Mouse (Mus musculus) layer of hippocampus, postnatal 36 days (tissue): ENCODE results near the gene Tmem37. TPM values are rescaled to one million over a fixed set of nuclear protein-coding genes. Genes with fewer than 3 reads are reported as not detected.

Source experiments
- DNase-seq, 2 experiments: peaks; one replicate each; pipeline ENCODE4 v3.0.0; 2022
- total RNA-seq, 2 experiments: library from RNA; stranded (reverse); gene quantifications; 2 replicates each; pipeline ENCODE4 v1.2.3; 2021

Gene Tmem37
- total RNA-seq, 2 experiments from 2014 or later = 0.58 to 1.1 TPM

DNA sequence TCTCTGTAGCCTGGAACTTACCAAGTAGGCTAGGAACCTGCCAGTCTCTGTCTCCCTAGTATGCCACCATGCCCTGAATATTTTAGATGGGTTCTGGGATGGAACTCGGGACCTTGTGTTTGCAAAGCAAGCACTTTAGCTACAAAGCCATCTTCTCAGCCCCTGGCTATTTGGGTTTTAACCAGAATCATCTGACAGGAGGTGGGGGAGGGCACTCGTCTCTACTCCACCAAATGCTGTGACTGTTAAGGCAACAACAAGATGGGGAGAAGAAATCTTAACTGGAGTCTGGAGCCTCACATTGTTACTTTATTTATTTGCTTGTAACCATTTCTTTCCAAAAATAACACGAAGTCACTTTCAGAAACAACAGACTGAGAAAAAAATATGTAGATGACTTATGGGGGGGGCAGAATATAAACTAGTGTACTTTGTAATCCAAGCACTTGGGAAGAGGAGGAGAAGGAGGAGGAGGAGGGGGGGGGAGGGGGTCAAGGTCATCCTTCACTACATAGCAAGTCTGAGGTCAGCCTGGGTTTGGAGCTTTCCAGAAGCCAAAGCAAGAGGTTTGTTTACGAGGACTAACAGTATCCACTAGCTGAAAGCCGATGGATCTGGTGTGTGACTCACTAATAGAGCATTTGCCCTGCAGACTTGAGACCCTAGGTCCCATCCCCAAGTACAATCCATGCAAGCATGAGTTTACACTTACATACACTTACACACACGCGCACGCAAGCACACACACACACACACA lies 16.0 kb downstream of the Tmem37 start:
- DNase-seq = no peak

DNA sequence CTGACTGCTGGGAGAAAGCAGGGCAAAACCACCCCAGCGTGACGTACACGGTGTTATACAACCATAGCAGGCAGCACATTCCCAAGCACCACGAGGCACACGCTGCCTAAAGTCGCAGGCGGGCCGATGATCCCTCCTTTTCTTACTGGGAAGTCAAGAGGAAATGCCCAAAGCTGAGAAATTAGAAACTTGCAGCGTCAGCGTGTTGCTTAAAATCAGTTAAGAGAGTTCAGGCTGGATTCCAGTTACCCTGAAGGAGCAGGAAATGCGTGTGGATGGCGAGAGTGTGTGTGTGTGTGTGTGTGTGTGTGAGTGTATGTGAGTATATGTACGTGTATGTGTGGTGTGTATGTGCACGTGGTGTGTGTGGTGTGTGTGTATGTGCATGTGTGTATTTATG lies 16.8 kb downstream of the Tmem37 start:
- DNase-seq = no peak

DNA sequence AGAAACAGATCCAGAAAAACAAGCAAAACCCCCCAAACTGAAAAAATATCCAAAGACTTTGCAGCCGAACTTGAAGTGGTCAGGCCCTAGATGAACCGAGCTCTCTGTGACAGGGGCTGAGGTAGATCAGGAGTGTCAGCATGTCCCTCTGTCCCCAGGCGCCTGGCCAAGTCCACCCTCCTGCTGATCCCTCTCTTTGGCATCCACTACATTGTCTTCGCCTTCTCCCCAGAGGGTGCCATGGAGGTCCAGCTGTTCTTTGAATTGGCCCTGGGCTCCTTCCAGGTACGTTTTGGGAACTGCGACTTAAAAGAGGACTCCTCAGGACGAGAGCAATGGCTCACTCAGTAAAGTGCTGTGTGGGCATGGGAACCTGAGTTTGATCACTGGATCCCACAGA lies 17.6 kb downstream of the Tmem37 start:
- DNase-seq = no peak

DNA sequence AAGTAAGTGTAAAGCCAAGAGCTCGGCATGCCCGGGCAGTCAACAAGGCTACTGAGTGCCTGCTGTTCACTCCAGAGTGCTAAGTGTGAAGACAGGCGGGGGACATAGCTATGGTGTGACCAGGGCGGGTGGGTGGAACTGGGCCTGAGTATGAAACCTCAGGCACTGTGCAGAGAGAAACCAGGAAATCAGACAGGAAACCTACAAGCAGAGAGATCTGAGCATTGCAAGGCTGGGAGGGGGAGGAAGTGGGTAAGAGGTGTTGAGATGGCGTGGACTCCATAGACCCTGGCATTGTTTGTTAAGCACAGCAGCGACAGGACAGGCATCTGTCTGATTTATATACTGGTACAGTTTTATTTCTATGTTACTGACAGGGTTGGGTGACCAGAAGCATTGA lies 18.4 kb downstream of the Tmem37 start:
- DNase-seq = no peak

DNA sequence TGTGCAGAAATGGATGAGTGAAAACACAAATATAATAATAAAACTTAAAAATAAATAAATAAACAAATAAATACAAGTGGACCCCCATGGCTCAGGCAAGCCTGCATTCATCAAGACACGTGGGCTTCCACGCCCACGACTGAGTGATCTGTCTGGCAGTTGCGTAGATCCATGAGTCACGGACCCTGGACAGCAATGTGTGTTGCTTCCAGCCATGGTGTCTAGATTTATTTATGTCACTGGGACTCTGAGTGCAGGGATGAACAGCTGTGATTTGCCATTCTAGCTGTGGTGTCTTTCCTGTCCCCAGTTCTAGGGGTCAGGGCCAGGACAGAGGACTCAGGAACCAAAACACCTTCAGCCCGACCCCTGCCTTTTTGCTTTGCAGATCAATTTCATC lies 18.9 kb downstream of the Tmem37 start:
- no peak for DNase-seq

DNA sequence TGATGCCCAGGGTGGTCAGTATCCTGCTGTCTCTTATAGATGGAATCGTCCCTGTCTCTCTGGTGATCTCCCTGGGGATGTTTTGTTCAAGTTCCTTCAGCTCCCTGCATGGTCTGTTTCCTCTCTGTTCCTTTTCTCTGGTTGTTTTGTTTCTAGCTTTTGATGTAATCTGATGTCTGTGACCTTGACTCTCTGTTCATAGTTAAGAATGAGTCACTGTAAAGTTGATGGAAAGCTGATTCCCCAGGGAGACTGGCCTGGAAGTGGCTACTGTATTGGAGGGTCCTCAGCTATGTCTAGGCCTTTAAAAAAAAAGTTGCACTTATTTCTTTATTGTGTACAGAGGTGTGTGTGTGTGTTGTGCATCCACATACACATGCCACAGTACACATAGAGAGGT lies 22.8 kb downstream of the Tmem37 start:
- DNase-seq = no peak

DNA sequence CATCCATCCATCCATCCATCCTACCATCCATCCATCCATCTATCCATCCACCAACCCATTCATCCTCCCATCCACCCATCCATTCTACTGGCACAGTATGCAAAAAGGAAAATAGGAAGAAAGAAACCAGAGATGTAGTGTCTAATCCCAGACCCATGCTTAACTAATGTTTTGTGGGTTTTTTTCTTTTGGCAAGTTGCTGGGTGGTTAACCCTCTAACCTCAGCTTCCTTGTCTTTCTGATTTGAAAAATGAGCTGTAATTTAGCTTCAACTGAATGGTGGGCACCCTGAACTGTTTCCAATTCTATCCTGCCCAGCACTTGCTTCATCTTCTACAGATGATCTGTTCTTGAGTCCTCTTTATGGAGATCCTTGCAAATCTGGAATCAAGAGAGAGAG lies 26.5 kb downstream of the Tmem37 start:
- DNase-seq = no peak

DNA sequence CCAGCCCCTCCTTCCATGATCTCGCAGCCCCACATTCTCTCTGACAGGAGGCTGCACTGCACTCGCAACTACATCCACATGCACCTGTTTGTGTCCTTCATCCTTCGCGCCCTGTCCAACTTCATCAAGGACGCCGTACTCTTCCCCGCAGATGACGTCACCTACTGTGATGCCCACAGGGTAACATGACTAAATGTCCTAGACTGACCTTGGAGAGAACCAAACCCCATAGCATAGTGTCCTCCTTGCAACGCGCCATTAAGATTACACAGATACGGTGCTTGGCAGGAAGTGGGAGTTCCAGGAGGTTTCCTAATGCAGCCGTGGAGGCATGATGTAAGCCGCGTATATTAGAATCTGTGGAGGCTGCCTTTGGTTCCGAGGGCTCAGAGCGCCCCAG lies 29.3 kb downstream of the Tmem37 start:
- no peak for DNase-seq

DNA sequence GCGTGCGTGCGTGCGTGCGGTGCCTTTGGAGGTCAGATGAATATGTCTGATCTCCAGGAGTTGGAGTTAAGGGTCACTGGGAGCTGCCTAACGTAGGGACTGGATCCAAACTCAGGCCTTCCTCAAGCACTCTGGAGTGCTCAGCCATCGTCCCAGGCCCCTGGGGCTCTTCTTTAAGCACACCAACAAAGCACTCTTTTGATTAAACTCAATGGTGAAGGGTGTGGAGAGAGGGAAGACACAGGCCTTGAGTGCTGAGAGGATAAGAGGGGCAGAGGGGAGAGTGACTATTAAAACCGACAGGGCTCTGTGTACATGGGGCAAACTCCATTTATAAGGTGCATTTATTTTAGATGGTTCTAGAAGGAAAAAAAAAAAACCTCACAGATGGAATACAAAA lies 31.5 kb downstream of the Tmem37 start:
- no peak for DNase-seq

DNA sequence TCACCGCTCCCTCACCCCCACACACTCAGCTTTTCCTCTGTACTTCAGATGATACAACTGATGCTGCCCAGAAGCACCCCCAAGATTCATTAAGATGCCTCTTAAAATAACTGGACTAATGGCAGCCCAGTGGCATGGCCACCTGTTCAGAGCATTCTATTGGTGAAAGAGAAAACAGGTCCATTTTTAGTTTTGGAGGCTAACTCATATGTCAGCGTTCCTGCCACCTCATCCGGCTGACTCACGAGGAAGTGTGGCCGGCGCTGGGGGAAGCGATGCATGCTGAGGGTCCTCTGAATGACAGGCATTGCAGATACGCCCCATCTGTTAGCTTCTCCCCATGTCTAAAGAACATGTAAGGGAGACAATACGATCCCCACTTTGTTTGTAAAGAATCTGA lies 35.3 kb downstream of the Tmem37 start:
- no peak for DNase-seq

DNA sequence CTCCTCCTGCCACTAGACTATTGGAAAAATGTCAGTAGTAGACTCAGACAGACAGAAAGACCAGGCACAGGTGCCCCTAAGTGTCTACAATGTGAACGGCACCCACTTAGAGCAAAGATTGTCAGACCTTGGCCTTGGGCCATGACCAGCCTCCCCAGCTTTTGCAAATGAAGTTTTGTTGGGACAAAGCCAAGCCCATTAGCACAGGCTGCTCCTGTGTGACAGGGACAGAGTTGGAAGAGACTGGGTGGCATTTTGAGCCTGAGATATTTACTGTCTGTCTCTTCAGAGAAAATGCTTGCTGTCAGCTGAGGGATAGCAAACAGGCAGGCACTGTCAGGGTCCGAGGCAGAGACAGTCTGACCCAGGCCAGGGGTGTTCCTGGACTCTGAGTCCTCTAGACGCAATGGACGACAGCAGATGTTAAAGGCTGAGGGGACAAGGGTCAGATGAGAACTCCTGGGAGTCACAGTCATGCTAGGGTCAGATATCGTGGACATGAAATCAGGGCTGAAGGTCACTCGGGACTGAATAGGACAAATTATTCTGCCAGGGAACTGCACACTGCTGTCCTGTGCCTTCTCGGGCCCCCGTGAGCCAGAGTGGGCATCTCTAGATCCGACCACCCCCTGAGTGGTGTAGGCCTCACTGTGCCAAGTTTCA lies 36.7 kb downstream of the Tmem37 start:
- no peak for DNase-seq

DNA sequence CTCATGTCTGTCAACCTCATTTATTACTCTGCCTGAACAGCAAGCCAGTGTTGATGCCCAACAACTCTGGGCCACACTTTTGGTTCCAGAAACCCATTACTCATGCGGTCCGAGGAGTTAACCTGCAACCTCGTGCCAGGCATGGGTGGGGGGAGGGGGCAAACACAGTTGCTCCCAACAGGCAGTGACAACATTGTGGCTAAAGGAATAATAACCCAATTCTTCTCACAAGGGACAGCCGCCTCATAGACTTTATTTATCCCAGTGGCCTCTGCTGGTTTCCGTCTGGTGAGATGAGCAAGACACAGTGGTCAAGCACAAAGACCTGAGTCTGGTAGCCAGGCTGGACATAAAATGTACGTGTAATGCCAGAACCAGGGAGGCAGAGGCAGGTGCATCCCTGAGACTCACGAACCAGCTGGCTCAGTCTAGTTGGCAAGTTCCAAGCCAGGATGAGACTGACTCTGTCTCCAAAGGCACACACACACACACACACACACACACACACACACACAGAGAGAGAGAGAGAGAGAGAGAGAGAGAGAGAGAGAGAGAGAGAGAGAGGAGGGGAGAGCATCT lies 38.3 kb downstream of the Tmem37 start:
- no peak for DNase-seq

DNA sequence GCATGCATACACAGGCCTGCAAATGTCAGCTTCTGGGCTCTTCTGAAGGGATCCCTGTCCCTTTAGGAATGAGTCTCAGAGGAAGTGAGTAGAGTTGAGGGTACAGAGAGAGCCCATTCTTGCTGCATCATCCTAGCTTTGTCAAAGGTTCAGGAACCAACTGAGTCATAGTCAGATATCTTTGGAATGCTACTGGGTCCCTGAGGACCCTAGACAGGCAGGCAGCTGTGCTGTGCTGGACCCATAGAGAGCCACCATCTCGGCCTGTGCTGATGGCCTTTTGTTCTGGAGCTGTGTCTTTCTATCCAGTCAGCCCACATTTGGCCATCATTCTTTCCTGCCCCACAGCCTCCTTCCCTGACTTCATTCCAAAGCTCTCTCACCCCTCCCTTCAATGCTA lies 39.1 kb downstream of the Tmem37 start:
- DNase-seq = no peak

DNA sequence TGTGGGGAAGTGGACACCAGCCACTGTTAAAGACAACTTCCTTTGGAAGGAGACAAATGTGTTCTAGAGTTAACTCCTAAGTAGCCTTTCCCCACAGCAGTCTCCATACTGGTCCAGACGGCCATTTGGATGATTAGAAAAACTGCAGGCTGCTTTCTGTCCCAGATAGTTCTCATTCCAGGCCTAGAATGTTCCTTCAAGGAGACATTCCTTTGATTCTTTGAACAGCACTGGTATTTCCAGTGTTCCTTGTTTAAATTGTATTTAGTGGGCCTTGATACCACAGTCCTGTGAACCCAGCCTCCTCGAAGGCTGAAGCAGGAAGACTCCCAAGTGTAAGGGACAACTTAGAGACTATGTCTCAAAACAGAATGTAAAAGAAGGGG lies 40.4 kb downstream of the Tmem37 start:
- DNase-seq = no peak

DNA sequence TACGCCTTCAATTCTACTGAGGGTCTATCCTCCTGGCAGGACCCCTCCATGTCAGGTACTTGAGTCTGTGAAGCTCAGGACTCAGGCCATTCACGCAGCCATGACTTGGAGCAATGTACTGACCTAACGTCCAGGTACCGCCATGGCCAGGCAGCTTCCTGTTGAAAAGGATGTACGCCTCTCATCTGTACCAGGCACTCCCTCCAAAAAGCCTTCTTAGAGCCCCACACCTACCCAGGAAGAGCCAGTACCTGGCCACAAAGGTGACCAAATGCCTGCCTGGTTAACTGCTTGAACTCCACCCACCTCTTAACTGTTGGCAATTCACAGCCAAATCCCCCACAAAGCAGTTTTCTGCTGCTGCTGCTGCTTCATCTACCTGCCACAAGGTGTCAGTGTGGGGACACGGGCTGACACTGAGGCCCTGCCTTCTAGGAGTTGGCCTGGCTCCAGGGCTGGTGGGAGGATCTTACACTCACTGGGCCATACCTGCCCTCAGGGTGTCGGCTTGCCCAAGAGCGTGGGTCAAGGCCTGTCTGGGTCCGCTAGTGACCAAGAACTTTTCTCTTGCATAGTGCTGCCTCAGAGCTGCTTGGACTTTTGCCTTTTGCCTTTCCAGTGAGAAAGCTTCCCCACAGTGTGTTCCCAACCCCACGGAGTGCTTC lies 40.9 kb downstream of the Tmem37 start:
- peak; percentile 56 to 63 for DNase-seq

DNA sequence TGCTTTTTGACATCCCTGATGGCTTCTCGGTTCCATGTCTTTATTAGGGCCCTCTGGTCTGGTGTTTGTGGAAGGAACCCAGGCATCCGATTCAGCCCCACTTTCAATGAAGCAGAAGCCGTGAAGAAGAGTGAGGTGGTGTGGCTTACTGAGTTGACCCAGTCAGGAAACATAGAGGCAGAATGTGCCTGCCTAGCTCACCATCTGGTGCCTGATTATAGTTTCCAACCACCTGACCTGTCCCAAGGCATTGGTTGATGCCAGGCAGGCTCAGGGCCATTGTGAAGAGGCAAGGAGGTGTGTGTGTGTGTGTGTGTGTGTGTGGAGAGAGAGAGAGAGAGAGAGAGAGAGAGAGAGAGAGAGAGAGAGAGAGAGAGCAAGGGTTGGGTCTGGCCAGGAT lies 43.4 kb downstream of the Tmem37 start:
- DNase-seq = no peak

DNA sequence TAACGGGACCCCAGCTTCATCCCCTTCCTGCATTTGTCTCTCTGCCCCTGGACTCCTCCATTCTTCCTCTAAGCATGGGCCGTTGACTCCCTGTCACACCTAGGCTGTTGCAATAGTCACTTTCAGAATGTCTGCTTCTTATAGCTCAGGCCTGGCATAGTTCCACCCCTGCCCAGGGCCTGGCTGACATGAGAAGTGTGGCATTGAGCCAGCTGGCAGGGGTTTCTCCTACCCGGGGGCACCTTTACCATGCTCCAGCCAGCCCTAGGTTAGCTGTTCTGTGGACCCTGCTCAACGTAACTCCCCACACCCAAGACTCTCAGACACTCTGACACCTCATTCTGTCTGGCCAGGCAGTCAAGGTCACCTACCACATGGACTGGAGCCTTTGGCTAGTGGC lies 46.2 kb downstream of the Tmem37 start:
- DNase-seq = no peak

DNA sequence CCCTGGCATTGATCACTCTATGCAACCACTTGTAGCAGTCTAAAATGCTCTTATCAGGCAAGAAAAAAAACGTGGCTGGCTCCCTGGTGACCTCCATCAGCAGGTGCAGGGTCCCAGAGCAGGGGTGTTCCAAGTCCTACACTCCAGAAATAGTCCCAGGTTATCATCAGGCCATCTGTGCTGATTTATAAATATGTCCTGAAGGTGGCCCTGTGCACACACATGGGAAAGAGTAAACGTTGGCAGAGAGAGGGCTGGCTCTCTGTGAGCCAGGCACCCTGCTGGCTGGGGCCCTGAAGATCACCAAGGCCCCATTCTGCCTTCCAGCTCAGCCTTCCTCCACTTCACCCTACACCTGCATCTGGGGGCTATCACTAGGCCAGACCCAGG lies 48.8 kb downstream of the Tmem37 start:
- no peak for DNase-seq

DNA sequence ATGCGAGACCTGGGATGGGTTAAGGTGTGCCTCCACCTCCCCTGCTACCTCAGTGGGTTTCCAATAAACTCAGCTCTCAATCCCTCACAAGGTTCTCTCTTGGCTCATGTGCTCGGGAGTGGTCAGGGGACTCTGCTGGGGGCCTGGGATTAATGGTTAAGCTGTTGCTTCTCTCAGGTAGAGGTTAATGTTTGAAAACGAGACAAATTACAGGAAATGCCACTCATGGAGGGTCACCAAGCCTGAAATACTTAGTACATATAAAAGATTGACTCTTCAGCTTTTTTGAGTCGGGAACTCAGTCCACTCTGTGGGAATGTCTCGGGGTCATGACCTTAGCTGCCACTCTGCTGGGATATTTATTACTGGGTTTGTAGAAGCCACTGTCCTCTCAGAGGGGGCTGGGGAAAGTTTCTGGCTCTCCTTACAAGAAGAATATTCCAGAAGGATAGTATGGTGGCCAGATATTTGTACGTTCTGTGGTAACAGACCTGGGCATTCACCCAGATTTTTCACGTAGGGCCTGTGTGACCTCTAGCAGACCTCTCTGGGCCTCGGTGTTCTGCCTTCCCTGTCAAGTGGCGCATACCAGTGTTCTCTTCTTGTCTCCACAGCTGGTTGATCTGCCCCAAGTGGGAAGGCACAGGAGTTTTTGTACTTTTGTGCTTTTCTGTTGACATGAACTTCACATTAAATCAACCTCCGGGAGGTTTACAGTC lies 49.4 kb downstream of the Tmem37 start:
- DNase-seq = no peak

DNA sequence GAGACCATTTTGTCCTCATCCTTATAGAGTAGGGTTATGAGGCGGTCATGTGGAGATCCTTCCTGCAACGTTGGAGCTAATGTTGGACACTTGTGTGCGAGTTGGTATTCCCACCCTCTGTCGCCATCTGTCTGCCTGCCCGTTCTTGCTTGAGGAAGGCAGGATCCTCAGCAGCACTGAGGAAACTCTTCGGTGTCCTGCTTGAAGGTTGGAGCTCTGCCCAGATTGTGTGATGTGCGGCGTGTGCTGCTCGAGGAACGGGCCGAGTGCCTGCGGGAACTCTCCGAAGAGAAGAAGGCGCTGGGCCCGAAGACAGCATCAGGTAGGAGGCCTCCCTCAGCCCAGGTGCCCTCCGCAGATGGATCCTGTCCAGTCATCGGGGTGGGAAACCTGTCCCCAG lies 51.9 kb downstream of the Tmem37 start:
- DNase-seq = peak in 1 of 2 experiments; percentile 11

DNA sequence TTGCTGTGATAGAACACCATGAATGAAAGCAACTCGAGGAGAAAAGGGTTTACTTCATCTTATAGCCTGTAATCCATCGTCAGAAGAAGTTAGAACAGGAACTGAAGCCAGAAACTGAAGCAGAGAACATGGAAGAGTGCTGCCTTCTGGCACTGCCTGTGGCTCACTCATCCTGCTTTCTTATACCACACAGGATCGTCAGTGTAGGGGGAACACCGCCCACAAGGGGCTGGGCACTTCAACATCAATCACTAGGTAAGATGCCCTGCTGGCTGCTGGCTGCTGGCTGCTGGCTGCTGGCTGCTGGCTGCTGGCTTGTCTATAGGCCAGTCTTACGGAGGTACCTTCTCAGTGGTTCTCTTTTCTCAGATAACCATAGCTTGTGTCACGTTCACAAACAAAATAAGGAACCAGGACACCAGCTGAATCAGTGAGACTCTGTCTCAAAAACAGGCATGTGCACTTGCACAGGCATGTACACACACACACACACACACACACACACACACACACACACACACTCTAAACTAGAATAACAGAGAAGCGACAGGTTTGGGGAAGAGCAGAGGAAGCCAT lies 53.5 kb downstream of the Tmem37 start:
- no peak for DNase-seq

DNA sequence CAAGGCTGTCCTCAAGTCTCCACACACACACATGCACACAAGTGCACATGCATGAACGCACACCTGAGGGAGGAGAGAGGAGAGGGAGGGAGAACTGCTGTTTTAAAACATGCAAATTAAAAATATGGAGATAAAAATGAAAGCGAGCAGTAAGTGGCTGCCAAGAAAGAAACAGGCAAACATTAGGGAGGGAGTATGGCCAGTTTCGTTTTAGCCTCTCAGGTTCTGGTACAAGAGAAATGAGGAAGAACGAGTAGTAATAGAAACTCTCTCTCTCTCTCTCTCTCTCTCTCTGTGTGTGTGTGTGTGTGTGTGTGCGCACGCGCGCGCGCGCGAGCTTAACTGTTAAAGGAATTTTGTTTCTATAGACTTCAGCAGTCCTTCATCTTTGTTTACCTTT lies 54.4 kb downstream of the Tmem37 start:
- DNase-seq = no peak

DNA sequence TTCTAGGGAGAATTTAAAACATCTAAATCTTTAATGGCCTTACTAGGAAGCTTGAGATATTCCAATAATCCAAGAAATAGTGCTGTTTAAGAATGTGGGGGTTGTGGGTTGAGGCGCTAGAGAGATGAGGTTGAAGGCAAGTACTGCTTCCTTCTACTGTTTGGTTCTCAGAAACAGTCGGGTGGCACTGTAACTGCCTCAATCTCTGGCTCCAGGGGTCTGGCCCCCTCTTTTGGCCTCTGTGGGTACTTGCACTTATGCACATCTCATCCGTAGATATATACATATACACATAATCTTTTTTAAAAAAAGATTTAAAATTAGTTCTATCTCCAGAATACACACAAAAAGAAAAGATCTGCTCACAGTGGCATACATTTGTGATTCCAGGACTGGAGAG lies 55.0 kb downstream of the Tmem37 start:
- DNase-seq = no peak
